Mouse (Mus musculus) cerebral cortex, adult 2 months (tissue): ENCODE results near the gene Msl2.

Source experiments
- WGBS: fragments of 180-500 bp; shearing (Covaris S2); methylation state at CpG from one replicate; pipeline ENCODE4 v1.1.7; 2018; 5-methylcytosine and 5-hydroxymethylcytosine counted together

The Msl2 gene

DNA sequence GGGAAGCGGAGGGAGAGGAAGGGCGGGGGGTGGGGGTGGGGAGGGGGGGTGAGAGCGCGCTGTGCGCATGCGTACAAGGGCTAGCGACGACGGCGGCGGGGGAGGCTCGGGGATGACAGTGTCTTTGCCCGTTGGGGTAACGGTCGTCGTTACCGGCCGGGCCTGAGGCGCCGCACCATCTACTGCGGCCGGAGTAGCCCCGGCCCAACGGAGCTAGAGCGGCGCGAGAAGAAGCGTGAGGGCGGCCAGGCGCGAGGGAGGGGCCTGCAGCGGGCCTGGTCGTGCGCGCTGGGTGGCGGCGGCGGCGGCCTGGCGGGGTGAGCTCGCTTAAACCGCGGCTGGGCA is at the start of gene Msl2:
Gene Msl2 (plus strand): TSS at position 115 of the 345 bp plus-strand sequence.
- 2% methylated on average over 35 of the region's 43 CpGs for WGBS

GRCm38 (mm10) chr9:101033761-101034447 is 40.0 kb upstream of the Msl2 start:
- under 1% methylated on average over 14 of the region's 14 CpGs for WGBS

GRCm38 (mm10) chr9:101034448-101035098 is 39.3 kb upstream of the Msl2 start, which contains the start of gene Pccb:
Gene Pccb, minus strand, starts transcription at chr9:101034898.
- under 1% methylated on average over 61 of the region's 61 CpGs for WGBS

GRCm38 (mm10) chr9:101035836-101036596 is 37.9 kb upstream of the Msl2 start:
- 80% methylated on average over 14 of the region's 15 CpGs for WGBS

DNA sequence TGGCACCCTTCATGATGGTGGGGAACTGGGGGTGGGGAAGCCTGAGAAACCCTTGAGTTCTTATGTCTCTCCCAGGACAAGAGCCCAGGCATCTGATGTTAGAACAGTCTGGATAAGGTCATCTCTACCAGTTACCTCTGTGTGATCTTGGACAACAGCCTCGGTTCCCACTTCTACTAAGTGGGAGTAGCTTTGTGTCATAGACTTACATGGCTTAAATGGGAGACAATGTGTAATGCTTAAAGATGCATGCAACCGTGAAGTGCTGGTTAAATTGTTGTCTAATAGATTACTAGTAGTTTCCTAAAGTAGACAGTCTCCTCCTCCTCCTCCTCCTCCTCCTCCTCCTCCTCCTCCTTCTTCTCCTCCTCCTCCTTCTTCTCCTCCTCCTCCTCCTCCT is 37.0 kb upstream of the Msl2 start:
- 71% methylated on average over 2 of the region's 2 CpGs for WGBS

- WGBS = 45% methylated on average over 7 of the region's 7 CpGs
These were observed 36.5 kb upstream of the Msl2 start for GRCm38 (mm10) chr9:101037396-101037795.

GRCm38 (mm10) chr9:101038634-101039033 is 35.3 kb upstream of the Msl2 start:
- WGBS = 71% methylated on average over 5 of the region's 5 CpGs

GRCm38 (mm10) chr9:101041508-101041907 is 32.4 kb upstream of the Msl2 start:
- WGBS = 63% methylated on average over 5 of the region's 5 CpGs

DNA sequence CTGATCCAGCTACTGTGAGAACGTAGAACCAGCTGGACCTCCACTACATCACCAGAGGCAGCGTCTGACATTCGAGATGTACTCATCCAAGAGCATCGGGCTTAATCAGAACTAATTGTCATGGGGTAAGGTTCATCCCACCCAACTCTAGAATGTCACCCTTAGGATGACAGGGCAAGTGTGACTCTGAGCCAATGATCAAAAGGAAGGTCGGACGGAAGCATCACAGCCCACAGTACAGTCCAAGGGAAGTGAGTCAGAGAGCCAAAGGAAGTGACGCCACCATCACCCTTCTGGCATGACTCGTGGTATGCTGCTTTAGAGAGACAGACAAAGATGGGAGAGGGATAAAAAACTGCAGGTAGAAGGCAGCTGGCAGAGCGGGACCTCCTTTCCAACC is 31.7 kb upstream of the Msl2 start:
- 80% methylated on average over 9 of the region's 9 CpGs for WGBS

DNA sequence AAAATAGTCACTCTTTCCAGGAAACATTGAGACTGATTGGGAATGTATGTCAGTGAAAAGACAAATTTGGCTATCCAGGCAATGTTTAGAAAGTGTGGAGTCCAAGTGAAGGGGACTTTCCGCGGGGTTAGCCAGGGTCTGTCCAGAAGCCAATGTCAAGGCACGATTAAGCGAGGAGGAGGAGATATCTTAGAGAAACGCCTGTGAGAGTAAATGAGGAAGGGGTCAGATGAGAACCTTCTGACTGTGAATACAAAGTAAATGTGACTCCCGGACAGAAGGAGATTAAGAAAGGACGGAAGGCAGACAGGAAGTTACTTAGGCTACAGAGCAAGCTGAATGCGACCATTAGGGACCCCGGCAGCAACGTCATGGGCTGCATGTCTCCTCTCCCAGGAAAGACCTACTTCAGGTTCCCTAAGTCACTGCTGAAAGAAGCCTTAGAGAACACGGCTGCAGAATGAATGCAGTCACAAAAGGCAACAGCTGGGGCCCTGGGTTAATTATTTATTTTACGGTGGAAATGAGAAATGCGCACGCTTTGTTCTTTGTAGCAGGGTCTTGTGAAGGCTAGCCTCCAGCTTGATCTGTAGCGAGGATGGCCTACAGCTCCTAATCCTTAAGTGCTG is 28.1 kb upstream of the Msl2 start:
- 70% methylated on average over 15 of the region's 15 CpGs for WGBS

DNA sequence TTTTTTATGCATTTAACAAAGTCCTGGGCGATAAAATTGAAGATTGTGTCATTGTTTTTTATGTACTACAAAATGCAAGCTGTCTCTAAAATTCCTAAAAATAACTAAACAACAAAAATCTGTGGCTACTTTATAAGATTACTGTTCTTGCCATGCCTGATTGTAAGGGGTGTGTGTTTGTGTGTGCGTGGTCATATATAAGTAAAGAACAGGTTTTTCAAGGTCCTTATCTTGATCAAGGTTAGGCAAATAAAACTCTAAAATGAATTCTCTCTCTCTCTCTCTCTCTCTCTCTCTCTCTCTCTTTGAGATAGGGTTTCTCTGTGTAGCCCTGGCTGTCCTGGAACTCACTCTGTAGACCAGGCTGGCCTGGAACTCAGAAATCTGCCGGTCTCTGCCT is 21.9 kb upstream of the Msl2 start:
- WGBS = 91% methylated on average over 3 of the region's 3 CpGs

DNA sequence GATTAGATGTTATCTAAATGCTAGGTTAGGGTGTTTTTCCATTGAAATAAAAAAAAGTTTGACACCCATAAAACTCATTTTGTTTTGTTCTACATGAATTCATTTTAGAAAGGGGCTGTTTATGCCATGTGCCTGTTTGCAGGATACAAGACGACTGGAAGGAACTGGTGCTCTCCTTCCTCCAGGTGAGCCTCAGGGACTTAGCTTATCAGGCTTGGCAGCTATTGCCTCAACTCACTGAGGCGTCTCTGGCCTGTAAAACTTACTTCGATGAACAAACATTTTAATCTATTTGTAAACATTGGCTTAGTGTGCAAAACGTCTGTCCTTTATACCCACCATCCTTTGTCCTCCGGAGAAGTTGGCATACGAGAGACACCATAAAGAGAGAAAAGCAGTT is 21.2 kb upstream of the Msl2 start:
- 66% methylated on average over 6 of the region's 6 CpGs for WGBS

- WGBS = 69% methylated on average over 14 of the region's 14 CpGs
These were observed 20.6 kb upstream of the Msl2 start for GRCm38 (mm10) chr9:101053279-101053678.

- 96% methylated on average over 4 of the region's 4 CpGs for WGBS
These were observed 16.7 kb upstream of the Msl2 start for GRCm38 (mm10) chr9:101057156-101057555.

DNA sequence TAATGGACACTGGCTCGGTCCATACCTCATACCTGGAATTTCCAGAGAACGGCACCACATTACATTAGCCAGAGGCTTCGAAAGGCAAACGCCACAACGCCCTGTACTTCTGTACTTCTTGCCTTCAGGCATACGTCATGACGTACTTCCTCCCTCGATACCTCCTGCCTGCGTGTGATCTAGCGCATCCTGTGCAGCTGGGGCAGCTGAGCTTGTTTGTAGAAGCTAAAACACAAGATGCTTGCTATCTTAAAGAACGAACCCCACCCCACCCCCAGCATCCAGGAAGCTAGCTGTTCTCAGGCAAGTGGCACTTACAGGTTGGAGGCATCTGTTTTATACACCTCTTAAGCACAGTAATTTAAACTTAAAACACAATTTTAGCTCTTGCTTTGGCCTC is 12.9 kb upstream of the Msl2 start:
- 77% methylated on average over 11 of the region's 11 CpGs for WGBS

GRCm38 (mm10) chr9:101062253-101062780 is 11.6 kb upstream of the Msl2 start:
- 71% methylated on average over 6 of the region's 6 CpGs for WGBS

GRCm38 (mm10) chr9:101065076-101065602 is 8.8 kb upstream of the Msl2 start:
- WGBS = 40% methylated on average over 3 of the region's 3 CpGs

GRCm38 (mm10) chr9:101069781-101070180 is 4.1 kb upstream of the Msl2 start:
- whole genome bisulfite sequencing = 100% methylated on average over 3 of the region's 3 CpGs

DNA sequence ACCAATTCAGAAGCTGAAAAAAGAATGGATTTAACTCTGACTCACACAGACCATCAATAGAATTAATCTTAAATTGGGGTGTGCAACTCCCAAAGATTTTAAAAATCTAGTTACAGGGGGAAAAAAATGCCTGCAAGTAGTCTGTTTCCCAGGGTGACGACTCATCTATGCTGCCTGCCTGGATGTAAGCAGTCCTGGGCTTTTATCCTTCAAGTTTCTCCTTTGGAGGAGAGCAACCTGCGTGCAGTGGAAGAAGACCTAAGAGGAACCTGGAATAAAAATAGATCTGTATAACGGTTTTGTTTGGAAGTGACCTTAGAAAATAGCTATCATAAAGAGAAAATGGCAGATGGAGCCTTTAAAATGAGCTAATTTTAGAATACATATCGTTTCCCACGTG is 1.4 kb upstream of the Msl2 start:
- 28% methylated on average over 5 of the region's 5 CpGs for WGBS

- 1% methylated on average over 65 of the region's 65 CpGs for WGBS
These were observed 587 bp upstream of the Msl2 start for GRCm38 (mm10) chr9:101073041-101073986.
